Mouse (Mus musculus): ENCODE results near the gene Tedc2. TPM values are rescaled to one million over a fixed set of nuclear protein-coding genes. Genes with fewer than 3 reads are reported as not detected.

The Tedc2 gene
- 19.8 TPM for polyA plus RNA-seq (2014; fragmentation: Illumina TruSeq; extraction: RNeasy Lipid Tissue Mini Kit (QIAGEN cat#74804); ENCODE audit: low read depth, low replicate concordance)

DNA sequence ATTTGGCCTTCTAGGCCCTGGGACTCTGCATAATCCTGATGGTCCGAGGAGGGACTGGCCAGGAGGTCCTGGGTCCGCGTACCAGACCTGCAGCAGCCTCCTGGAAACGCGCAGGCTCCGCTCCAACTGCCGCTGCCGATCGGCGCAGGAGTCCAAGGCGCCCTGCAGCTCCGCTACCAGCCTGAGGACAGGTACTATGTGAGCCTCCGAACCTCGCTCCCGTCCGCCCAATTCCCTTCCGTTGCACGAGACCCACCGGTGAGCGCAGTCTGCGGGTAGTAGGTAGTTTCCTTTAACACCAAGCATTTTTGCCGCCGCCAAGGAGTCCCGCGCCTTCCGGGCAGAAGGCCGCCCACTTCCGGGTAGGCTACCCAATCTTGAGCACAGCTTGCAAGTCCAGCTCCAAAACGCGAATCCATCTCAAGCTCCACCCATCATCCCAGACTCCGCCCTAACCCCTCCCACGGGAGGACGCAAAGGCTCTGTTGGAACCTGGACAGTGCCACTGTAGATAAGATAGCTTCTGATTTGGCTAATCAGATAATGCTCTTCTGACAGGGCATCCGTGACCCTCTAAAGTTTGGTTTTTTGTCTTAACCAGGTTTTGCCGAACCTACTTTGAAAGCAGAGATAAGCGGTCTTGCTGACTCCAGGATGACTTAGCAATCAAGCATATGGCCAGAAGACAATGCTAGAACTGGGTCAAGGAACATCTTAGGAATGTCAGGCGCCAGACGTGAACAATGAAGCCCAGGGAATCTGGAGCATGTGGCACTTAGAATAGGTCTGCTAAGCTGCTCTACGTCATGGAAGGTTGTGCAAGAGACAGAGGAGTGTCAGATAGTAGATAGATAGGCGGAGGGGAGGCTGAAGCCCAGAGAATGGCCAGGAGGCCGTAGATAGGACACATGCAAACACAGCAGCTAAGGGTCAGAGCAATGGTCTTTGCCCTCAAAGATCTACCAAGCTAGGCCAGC, at the start of gene Tedc2:
Tedc2 (minus strand) TSS at position 417 of the 977 bp plus-strand sequence.

DNA sequence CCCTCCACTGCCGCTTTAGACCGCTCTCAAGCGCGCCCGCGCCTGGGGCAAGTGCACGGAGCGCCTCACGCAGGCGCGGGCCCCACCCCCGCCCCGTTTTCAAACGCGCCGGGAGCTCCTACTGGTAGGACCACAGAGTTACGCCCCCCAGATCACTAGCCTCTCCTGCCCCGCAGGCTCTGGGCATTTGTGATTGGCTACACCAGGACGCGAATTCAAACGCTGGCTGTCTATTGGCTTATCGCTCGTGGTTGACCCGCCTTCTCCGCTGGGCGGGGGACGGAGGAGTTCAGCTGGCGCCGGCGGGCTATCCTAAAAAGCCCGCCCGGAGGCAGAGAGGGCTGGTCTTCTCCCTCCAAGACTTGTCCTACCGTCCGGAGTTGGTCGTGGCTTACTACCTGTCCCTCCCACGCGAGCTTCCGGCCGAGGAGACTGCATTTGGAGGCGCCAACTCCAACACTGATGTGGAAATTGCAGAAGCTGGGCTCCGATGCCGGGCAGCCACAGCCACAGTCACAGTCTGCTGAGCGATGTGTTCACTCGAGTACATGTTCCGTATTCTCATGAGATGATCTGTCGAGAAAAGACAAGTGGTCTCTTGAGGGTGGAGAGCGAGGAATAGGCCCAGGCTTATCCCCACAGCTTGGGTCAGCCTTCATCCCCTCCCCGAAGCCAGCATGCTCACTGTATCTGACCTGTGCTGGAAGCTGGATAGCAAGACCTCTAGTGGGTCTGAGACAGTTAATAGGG, 30.8 kb upstream of the Tedc2 start, which contains the start of gene Ccnf:
Ccnf (minus strand) TSS at position 165 of the 750 bp plus-strand sequence.

DNA sequence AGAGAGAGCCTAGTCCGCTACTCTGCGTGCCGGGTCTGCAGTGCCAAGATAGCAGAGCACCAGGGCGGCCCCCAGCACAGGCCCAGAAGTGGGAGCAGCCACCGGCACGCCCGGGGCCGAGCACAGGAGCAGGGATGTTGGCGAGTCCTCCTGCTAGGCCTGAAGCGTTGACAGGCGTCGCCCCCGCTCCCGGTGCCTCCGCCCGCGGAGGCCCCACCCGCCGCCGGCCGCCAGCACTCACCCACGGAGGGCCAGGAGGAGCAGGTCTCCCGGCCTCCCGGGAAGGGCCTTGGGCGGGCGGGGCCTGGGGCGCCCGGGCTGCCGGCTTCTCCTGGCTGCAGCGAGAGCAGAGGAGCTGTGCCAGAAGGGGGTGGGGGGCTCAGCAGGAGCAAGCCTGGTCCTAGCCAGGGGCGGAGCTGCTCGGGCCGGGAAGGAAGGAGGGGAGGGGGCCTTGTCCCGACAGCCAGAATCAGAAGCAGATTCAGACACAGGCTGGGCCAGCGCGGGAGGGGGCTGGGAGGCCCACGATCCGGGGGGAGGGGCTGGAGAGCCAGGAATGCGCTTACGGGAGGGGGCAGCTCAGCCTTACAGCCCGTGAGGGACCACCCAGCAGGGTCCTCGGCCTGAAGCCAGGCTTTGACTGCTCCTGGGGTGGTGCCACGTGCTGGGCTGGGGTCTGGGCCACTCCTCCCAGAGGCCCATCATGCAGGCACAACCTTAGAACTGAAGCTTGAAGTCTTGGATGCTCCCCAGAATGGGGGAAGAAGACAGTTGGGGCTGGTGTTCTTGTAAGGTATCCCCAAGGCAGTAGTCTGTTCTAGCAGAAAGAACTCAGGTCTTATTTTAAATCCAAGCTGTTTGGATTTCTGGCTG, 11.4 kb downstream of the Tedc2 start, which contains the start of gene Ntn3:
Ntn3 (minus strand) TSS at position 489 of the 873 bp plus-strand sequence.

DNA sequence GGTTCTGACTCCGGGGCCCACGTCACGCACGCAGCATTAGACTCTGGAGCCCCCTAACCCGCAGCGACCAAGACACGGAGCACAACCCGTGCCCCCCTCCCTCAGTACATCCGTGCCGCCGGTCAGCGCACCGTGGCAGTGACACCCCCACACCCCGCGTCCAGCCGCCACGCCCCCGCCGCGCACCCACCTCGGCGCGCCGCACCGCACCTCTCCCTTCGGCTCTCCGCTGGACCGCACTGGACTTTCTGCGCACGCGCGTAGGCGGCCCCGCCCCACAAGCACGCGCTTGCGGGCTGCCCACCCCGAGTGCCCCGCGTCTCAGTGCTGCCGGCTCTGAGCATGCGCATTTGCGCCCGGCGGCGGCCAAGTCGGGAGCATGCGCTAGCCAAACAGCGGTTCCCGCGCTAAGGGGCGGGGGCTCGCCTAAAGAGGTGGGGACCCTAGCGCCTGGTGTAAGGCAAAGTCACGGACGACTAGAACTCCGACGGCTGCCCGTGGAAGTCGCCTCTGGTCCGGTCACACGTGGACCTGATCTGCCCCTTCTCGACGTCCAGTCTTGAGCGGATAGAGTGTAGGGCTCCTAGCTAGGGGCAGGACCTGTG, 15.3 kb downstream of the Tedc2 start, which contains the start of gene Tbc1d24:
Tbc1d24 (minus strand) TSS at position 279 of the 605 bp plus-strand sequence.

DNA sequence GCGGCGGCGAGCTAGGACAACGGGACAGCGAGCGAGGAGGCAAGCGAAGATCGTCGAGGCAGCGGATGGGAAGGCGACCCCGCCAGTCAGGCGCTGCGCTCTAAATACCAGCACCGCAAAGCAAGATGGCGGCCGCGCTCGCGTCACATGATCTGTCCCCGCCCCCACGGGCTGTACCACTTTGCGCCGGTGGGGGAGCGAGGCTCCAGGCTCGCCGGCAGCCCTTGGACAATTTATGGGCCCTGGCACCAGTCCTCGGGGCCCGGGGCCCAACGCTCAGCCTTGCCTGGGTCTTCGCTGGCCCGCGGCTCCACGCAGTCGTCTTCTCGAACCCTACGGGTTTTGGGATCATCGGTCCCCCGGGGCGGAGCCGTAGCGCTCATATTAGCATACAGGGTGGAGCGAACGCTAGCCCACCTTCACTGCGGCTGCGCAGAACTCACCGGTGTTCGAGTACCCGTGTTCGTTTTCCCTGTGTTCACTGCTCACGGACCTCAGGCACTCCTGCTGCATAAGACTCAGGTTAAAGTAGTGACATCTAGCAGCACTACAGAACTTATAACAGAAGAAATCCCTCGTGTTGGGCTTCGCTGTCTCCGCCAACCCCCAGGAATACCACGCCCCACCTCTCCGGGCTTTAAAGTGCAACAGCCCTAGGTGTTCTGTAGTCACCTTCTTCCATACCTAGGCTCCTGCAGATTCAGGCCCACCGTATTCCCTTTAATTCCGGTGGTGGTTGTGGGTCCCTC, 51.2 kb downstream of the Tedc2 start, which contains the start of gene Atp6v0c:
Atp6v0c (minus strand) TSS at position 386 of the 749 bp plus-strand sequence.

Other genes starting within 250 kb of the Tedc2 start
- not detected for gene Prss30, start 240.3 kb downstream of the Tedc2 start, polyA plus RNA-seq (2014; fragmentation: Illumina TruSeq; extraction: RNeasy Lipid Tissue Mini Kit (QIAGEN cat#74804); ENCODE audit: low read depth, low replicate concordance)
- gene Prss22, start 222.8 kb downstream of the Tedc2 start, polyA plus RNA-seq (2014; fragmentation: Illumina TruSeq; extraction: RNeasy Lipid Tissue Mini Kit (QIAGEN cat#74804); ENCODE audit: low read depth, low replicate concordance), result not detected
- not detected for gene Prss27, start 182.7 kb downstream of the Tedc2 start, polyA plus RNA-seq (2014; fragmentation: Illumina TruSeq; extraction: RNeasy Lipid Tissue Mini Kit (QIAGEN cat#74804); ENCODE audit: low read depth, low replicate concordance)
- 7.5 TPM for gene Kctd5, start 147.4 kb downstream of the Tedc2 start, polyA plus RNA-seq (2014; fragmentation: Illumina TruSeq; extraction: RNeasy Lipid Tissue Mini Kit (QIAGEN cat#74804); ENCODE audit: low read depth, low replicate concordance)
- gene Pdpk1, start 69.9 kb downstream of the Tedc2 start, polyA plus RNA-seq (2014; fragmentation: Illumina TruSeq; extraction: RNeasy Lipid Tissue Mini Kit (QIAGEN cat#74804); ENCODE audit: low read depth, low replicate concordance), result 17.7 TPM
- gene Amdhd2, start 57.1 kb downstream of the Tedc2 start, polyA plus RNA-seq (2014; fragmentation: Illumina TruSeq; extraction: RNeasy Lipid Tissue Mini Kit (QIAGEN cat#74804); ENCODE audit: low read depth, low replicate concordance), result not detected
- 36.0 TPM for gene Atp6v0c, start 51.1 kb downstream of the Tedc2 start, polyA plus RNA-seq (2014; fragmentation: Illumina TruSeq; extraction: RNeasy Lipid Tissue Mini Kit (QIAGEN cat#74804); ENCODE audit: low read depth, low replicate concordance)
- 7.0 TPM for gene Tbc1d24, start 15.3 kb downstream of the Tedc2 start, polyA plus RNA-seq (2014; fragmentation: Illumina TruSeq; extraction: RNeasy Lipid Tissue Mini Kit (QIAGEN cat#74804); ENCODE audit: low read depth, low replicate concordance)
- gene Ntn3, start 11.3 kb downstream of the Tedc2 start, polyA plus RNA-seq (2014; fragmentation: Illumina TruSeq; extraction: RNeasy Lipid Tissue Mini Kit (QIAGEN cat#74804); ENCODE audit: low read depth, low replicate concordance), result 0.32 TPM
- gene Ccnf, start 30.6 kb upstream of the Tedc2 start, polyA plus RNA-seq (2014; fragmentation: Illumina TruSeq; extraction: RNeasy Lipid Tissue Mini Kit (QIAGEN cat#74804); ENCODE audit: low read depth, low replicate concordance), result 0.50 TPM
- gene Abca17, start 130.2 kb upstream of the Tedc2 start, polyA plus RNA-seq (2014; fragmentation: Illumina TruSeq; extraction: RNeasy Lipid Tissue Mini Kit (QIAGEN cat#74804); ENCODE audit: low read depth, low replicate concordance), result not detected
- 8.9 TPM for gene Abca3, start 131.1 kb upstream of the Tedc2 start, polyA plus RNA-seq (2014; fragmentation: Illumina TruSeq; extraction: RNeasy Lipid Tissue Mini Kit (QIAGEN cat#74804); ENCODE audit: low read depth, low replicate concordance)
- 19.3 TPM for gene Rnps1, start 193.7 kb upstream of the Tedc2 start, polyA plus RNA-seq (2014; fragmentation: Illumina TruSeq; extraction: RNeasy Lipid Tissue Mini Kit (QIAGEN cat#74804); ENCODE audit: low read depth, low replicate concordance)
- 61.8 TPM for gene Eci1, start 205.8 kb upstream of the Tedc2 start, polyA plus RNA-seq (2014; fragmentation: Illumina TruSeq; extraction: RNeasy Lipid Tissue Mini Kit (QIAGEN cat#74804); ENCODE audit: low read depth, low replicate concordance)
- gene Dnase1l2, start 222.3 kb upstream of the Tedc2 start, polyA plus RNA-seq (2014; fragmentation: Illumina TruSeq; extraction: RNeasy Lipid Tissue Mini Kit (QIAGEN cat#74804); ENCODE audit: low read depth, low replicate concordance), result not detected
- 0.37 TPM for gene E4f1, start 249.5 kb upstream of the Tedc2 start, polyA plus RNA-seq (2014; fragmentation: Illumina TruSeq; extraction: RNeasy Lipid Tissue Mini Kit (QIAGEN cat#74804); ENCODE audit: low read depth, low replicate concordance)
- gene Pgp, start 249.5 kb upstream of the Tedc2 start, polyA plus RNA-seq (2014; fragmentation: Illumina TruSeq; extraction: RNeasy Lipid Tissue Mini Kit (QIAGEN cat#74804); ENCODE audit: low read depth, low replicate concordance), result 6.5 TPM